Mouse (Mus musculus): ENCODE measurements at regions not wholly inside any gene's neighbourhood (a gene's known extent, or its start where the extent isn't known, plus 50 kb on each side); places are given as distances from the start of the nearest gene placed in this dataset.

DNA sequence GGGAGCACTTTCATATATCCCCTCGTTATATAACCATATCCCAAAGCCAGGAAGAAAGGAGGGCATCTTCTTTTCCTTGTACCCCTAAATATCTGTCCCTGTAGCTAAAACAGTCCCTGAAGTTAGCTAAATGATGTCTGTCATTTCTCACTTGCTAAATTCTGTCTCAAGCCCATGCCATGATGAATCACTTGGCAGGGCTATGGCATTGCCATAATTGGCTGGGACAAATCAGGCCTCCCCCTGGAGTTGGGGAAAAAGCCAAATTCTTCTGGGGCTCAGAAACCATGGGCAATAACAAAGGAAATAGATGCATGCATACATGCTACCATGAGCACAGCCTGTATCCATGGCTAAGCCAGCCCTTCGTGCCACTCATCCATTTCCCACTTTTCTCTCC is 223.5 kb upstream of the Lama2 start:
- DNase-seq (ENCODE audit: low spot score) (no peak), ATAC-seq (no peak)
- H3K27ac ChIP-seq (ENCODE audit: low read length): no peak overlapping the region
- no peak overlapping the region for H3K4me2 ChIP-seq (replicated peaks; ENCODE audit: low read depth, low read length)
- H3K36me3 ChIP-seq (ENCODE audit: insufficient read depth, low read length): no peaks in the 10 kb centered on the region
- H3K9ac ChIP-seq (replicated peaks; ENCODE audit: low read depth): no peak overlapping the region
- H3K9me3 ChIP-seq (ENCODE audit: low read length): no peaks in the 10 kb centered on the region
- TF ChIP-seq CTCF (IDR thresholded peaks at IDR 0.05) (no peak), EP300 (IDR thresholded peaks at IDR 0.05) (no peak)
- H3K27me3 ChIP-seq (replicated peaks; ENCODE audit: insufficient read depth, low read length): no peaks in the 10 kb centered on the region
- H3K4me1 ChIP-seq (ENCODE audit: insufficient read depth, low read depth, low read length): no peaks in the 10 kb centered on the region
- 69% methylated on average over 2 of the region's 2 CpGs for WGBS
- H3K4me3 ChIP-seq (ENCODE audit: low read depth, low read length): no peak overlapping the region

DNA sequence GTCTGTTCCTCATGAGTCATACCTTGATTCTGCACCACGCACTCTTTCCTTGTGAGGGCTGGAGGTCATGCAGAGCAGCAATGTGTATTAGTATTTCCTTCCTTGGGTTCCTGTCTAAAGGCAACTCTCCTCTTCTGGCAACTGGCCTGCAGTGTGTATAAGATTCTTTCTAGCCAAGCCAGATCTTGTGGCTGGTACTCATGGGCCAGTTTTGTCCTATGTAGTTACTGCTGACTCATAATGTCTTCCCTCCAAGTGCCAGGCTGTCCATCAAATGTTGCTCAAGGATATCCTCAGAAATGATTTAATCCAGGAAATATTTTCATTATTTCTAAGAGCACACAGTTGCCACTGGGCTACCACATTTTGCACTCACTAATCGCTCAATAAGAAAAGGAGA is 211.0 kb upstream of the Ptprk start:
- Histone ChIP-seq H3K27me3 (replicated peaks; ENCODE audit: insufficient read depth, low read length) (no peaks in the 10 kb centered on the region), H3K4me2 (replicated peaks; ENCODE audit: low read depth, low read length) (no peak overlapping the region)
- TF ChIP-seq EP300 (IDR thresholded peaks at IDR 0.05) (no peak), CTCF (IDR thresholded peaks at IDR 0.05) (no peak)

DNA sequence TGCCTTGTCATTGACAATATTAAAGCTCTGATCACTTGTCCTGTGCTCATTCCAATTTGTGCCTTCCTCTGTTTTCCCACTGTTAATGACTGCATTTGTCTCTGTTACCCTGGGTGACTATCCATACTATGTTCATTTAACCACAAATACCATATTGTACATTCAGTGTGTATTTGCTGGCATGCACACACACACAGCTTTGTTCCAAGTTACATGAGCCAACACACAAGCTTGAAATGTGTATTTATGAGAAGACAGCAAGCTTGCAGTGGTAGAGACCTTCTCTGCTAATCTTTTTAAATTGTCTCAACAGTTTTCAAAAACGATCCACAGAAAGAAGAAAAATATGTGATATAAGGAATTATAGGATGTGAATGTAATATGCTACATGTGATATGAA is 193.8 kb upstream of the Ptprk start:
- Histone ChIP-seq H3K27ac (ENCODE audit: low read length) (no peak overlapping the region), H3K9me3 (ENCODE audit: low read length) (no peaks in the 10 kb centered on the region), H3K4me2 (replicated peaks; ENCODE audit: low read depth, low read length) (no peak overlapping the region), H3K4me1 (ENCODE audit: insufficient read depth, low read depth, low read length) (no peaks in the 10 kb centered on the region), H3K9ac (replicated peaks; ENCODE audit: low read depth) (no peak overlapping the region), H3K27me3 (replicated peaks; ENCODE audit: insufficient read depth, low read length) (no peaks in the 10 kb centered on the region), H3K4me3 (ENCODE audit: low read depth, low read length) (no peak overlapping the region), H3K36me3 (ENCODE audit: insufficient read depth, low read length) (no peaks in the 10 kb centered on the region)
- no peak for TF ChIP-seq CTCF (IDR thresholded peaks at IDR 0.05)
- no peak for TF ChIP-seq EP300 (IDR thresholded peaks at IDR 0.05)
- no peak for ATAC-seq
- DNase-seq (ENCODE audit: low spot score): no peak
- 82% methylated on average over 1 of the region's 1 CpGs for WGBS

More for the DNA sequence above, 211.0 kb upstream of the Ptprk start:
- DNase-seq (ENCODE audit: low spot score): no peak
- H3K4me3 ChIP-seq (ENCODE audit: low read depth, low read length): no peak overlapping the region
- ATAC-seq: no peak
- no peak overlapping the region for H3K9ac ChIP-seq (replicated peaks; ENCODE audit: low read depth)
- WGBS: 72% methylated on average over 2 of the region's 2 CpGs
- H3K27ac ChIP-seq (ENCODE audit: low read length): no peak overlapping the region
- H3K9me3 ChIP-seq (ENCODE audit: low read length): no peaks in the 10 kb centered on the region
- no peaks in the 10 kb centered on the region for H3K4me1 ChIP-seq (ENCODE audit: insufficient read depth, low read depth, low read length)
- no peaks in the 10 kb centered on the region for H3K36me3 ChIP-seq (ENCODE audit: insufficient read depth, low read length)

DNA sequence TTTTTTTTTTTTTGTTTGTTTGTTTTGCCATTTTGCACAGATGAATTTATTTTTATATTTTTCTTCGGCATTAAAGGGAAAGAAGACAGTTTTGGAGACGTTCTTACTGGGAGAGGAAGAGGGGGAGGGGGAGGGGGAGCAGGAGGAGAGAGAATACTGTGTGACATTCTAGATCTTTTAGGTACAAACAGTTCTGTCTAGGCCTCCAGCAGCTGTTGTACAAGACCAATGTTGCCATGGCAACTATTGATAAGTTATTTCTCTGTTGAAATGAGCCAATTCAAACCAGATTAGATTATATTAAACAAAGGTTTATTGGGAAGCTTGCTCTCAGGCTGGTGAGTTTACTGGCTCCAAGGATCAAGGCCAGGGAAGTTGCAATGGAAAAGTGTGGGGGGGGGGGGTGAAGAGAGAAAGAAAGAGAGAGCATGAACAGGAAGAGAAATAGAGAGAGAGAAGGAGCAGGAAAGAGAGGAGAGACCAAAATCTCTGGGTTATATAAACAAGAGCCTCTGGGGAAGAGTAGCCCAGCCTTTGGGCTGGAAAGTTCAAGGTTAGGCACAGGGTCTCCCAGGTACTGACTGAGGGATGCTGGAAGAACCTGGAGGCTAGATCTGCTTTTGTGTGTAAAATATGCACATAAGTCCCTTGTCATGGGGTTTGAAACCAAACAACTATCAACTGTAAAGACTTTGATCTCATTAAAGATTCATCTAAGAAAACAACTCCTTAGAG is 182.7 kb upstream of the Ptprk start:
- no peak overlapping the region for H3K27ac ChIP-seq (ENCODE audit: low read length)
- no peak overlapping the region for H3K4me2 ChIP-seq (replicated peaks; ENCODE audit: low read depth, low read length)
- H3K4me1 ChIP-seq (ENCODE audit: insufficient read depth, low read depth, low read length): no peaks in the 10 kb centered on the region
- no peaks in the 10 kb centered on the region for H3K27me3 ChIP-seq (replicated peaks; ENCODE audit: insufficient read depth, low read length)
- 24% methylated on average over 2 of the region's 2 CpGs for WGBS
- H3K36me3 ChIP-seq (ENCODE audit: insufficient read depth, low read length): no peaks in the 10 kb centered on the region
- TF ChIP-seq CTCF (IDR thresholded peaks at IDR 0.05) (no peak), EP300 (IDR thresholded peaks at IDR 0.05) (no peak)
- no peaks in the 10 kb centered on the region for H3K9me3 ChIP-seq (ENCODE audit: low read length)
- no peak overlapping the region for H3K4me3 ChIP-seq (ENCODE audit: low read depth, low read length)
- peak; percentile 7 for DNase-seq (ENCODE audit: low spot score)
- H3K9ac ChIP-seq (replicated peaks; ENCODE audit: low read depth): no peak overlapping the region
- ATAC-seq: no peak

DNA sequence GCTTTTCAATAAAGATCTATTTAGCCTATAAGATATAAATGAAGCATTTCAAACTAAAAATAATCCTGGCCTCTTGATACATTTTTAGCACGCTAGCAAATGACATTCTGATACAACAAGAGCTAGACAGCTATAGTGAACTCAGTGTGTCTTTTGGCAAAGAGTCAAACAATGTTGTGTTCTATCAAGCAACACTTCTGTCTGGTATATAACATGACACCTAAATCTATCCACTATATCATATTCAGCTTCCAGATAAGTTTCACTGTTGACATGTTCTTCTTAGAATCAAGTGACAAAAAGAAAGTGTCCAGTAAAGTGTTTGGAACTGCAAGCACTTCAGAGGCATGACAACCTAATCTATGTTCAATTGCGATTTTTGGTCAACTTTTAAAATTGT is 158.2 kb upstream of the Ptprk start:
- ATAC-seq (no peak), DNase-seq (ENCODE audit: low spot score) (peak; percentile 19)
- no peak overlapping the region for H3K9ac ChIP-seq (replicated peaks; ENCODE audit: low read depth)
- no peaks in the 10 kb centered on the region for H3K4me1 ChIP-seq (ENCODE audit: insufficient read depth, low read depth, low read length)
- WGBS: 47% methylated on average over 2 of the region's 2 CpGs
- no peaks in the 10 kb centered on the region for H3K36me3 ChIP-seq (ENCODE audit: insufficient read depth, low read length)
- H3K9me3 ChIP-seq (ENCODE audit: low read length): no peaks in the 10 kb centered on the region
- no peak for TF ChIP-seq EP300 (IDR thresholded peaks at IDR 0.05)
- no peak for TF ChIP-seq CTCF (IDR thresholded peaks at IDR 0.05)
- H3K27me3 ChIP-seq (replicated peaks; ENCODE audit: insufficient read depth, low read length): no peaks in the 10 kb centered on the region
- no peak overlapping the region for H3K27ac ChIP-seq (ENCODE audit: low read length)
- H3K4me2 ChIP-seq (replicated peaks; ENCODE audit: low read depth, low read length): no peak overlapping the region
- H3K4me3 ChIP-seq (ENCODE audit: low read depth, low read length): no peak overlapping the region

DNA sequence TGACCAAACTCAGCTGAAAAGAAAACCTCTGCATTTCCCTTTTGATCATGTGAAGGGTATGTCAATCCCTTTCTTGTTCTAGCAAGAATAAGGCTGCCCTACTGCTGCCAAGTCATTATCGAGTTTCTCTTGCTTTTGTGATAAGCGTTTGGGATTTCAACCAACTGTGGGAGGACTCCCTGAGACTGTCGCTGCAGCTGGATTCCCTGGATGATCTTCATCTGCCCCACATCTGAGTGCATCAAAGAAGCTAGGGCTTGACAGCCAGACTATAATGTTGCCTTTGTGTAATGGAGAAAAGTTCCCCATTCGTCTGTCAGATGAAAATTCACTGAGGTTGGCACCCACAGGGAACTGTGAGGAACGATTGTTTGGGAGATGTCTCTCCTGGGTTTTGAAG is 147.4 kb upstream of the Ptprk start:
- Histone ChIP-seq H3K9me3 (ENCODE audit: low read length) (no peaks in the 10 kb centered on the region), H3K4me1 (ENCODE audit: insufficient read depth, low read depth, low read length) (no peaks in the 10 kb centered on the region), H3K4me2 (replicated peaks; ENCODE audit: low read depth, low read length) (no peak overlapping the region), H3K9ac (replicated peaks; ENCODE audit: low read depth) (no peak overlapping the region), H3K27ac (ENCODE audit: low read length) (no peak overlapping the region), H3K27me3 (replicated peaks; ENCODE audit: insufficient read depth, low read length) (no peaks in the 10 kb centered on the region), H3K36me3 (ENCODE audit: insufficient read depth, low read length) (no peaks in the 10 kb centered on the region), H3K4me3 (ENCODE audit: low read depth, low read length) (no peak overlapping the region)
- ATAC-seq (no peak), DNase-seq (ENCODE audit: low spot score) (no peak)
- TF ChIP-seq EP300 (IDR thresholded peaks at IDR 0.05): no peak
- TF ChIP-seq CTCF (IDR thresholded peaks at IDR 0.05): no peak
- 49% methylated on average over 5 of the region's 5 CpGs for WGBS

DNA sequence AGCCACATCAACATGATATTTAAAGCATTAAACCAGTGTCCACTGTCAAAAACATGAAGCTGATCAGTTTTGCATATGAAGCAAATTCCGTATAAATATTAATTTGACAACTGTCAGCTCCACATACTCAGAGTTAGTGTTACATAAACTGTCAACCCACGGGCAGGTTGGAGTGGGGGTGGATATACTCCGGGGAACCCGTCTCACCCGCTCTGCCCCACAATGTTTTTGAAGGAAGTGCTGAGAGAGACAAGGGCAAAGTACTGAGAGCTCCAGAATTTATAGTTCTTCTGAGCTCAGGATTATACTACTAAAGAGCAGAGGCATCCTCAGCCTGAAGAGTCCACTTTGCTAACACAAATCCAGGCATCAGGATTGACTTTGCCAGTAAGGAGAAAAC is 132.5 kb upstream of the Ptprk start:
- WGBS: 44% methylated on average over 5 of the region's 5 CpGs
- H3K27ac ChIP-seq (ENCODE audit: low read length): no peak overlapping the region
- TF ChIP-seq CTCF (IDR thresholded peaks at IDR 0.05) (no peak), EP300 (IDR thresholded peaks at IDR 0.05) (no peak)
- no peaks in the 10 kb centered on the region for H3K27me3 ChIP-seq (replicated peaks; ENCODE audit: insufficient read depth, low read length)
- DNase-seq (ENCODE audit: low spot score) (no peak), ATAC-seq (no peak)
- H3K4me3 ChIP-seq (ENCODE audit: low read depth, low read length): no peak overlapping the region
- H3K9me3 ChIP-seq (ENCODE audit: low read length): no peaks in the 10 kb centered on the region
- no peaks in the 10 kb centered on the region for H3K36me3 ChIP-seq (ENCODE audit: insufficient read depth, low read length)
- H3K4me1 ChIP-seq (ENCODE audit: insufficient read depth, low read depth, low read length): no peaks in the 10 kb centered on the region
- no peak overlapping the region for H3K4me2 ChIP-seq (replicated peaks; ENCODE audit: low read depth, low read length)
- H3K9ac ChIP-seq (replicated peaks; ENCODE audit: low read depth): no peak overlapping the region

Data from lung, postnatal 0 days (tissue).